Mouse (Mus musculus): ENCODE measurements around the gene Slc24a4. TPM values are rescaled to one million over a fixed set of nuclear protein-coding genes. Genes with fewer than 3 reads are reported as not detected.
"Not testable (repeated sequence)": the region's sequence is repeated elsewhere in the genome, so short reads cannot be mapped to it uniquely, and the experiment has no call there.

Slc24a4 gene
- polyA plus RNA-seq, 1 experiment from 2014 or later, result not detected

DNA sequence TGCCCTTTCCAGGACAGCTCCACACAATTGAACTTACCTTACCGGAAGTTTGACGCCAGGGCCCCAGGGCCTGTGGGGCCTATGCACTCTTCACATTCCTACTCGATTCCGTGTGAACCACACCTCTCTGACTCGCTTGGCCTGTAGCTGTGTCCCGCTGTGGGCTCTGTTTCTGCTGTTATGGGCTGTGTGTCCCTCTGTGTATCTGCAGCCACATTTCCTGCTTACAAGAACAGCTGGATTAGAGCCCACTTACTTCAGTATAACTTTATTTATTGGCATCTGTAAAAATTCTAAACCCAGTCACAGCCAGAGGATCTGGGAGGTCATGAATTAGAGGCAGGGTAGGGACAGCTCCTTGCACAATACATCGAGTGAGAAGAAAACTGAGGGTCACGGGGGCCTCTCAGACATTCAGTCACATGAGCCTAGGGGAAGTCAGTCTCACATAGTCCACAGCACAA, 133.4 kb downstream of the Slc24a4 start:
- WGBS, result 30% methylated on average over 8 of the region's 8 CpGs
- peak; percentile 46 for DNase-seq (ENCODE audit: low spot score)
- no peaks in the 10 kb centered on the region for H3K27me3 ChIP-seq (ENCODE audit: control insufficient read depth, insufficient read depth, low read length)
- H3K4me3 ChIP-seq (ENCODE audit: low read depth, low read length), result no peak overlapping the region
- H3K4me2 ChIP-seq (ENCODE audit: low read depth, severe bottlenecking), result no peak overlapping the region
- ATAC-seq (ENCODE audit: insufficient number of reproducible peaks, low FRiP score, low TSS enrichment, low read depth), result peak; percentile 70; the same call in 1 of the 2 replicates
- H3K27ac ChIP-seq (replicated peaks; ENCODE audit: low read depth, low read length), result 0 out of 2 replicates have a peak overlapping the region, but pooled peaks have one; percentile 18
- peaks cover 8% of the 10 kb centered on the region for H3K4me1 ChIP-seq (ENCODE audit: control insufficient read depth, insufficient read depth, low read length)
- H3K9me3 ChIP-seq (ENCODE audit: control insufficient read depth, low read length), result no peaks in the 10 kb centered on the region
- H3K36me3 ChIP-seq (ENCODE audit: control insufficient read depth, insufficient read depth, low read length), result no peaks in the 10 kb centered on the region
- H3K9ac ChIP-seq (ENCODE audit: low read length), result no peak overlapping the region

DNA sequence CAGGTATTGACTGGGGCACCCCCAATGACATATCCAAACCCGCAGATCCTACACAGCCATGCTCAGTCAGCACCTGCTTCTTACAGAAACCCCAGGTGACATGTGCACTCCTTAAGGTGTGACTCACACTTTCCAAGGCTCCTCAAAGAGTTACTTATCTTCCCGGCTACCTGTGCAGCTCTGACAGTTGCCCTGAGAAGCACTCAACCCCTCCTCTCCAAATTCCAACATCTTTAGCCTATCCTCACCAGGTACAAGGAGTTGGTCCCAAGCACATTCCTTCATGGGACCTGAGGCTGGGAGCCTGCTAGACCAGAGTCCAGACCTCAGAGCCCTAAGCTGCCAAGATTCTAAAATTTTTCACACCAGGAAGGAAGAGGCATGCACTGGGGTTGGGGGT, 134.3 kb downstream of the Slc24a4 start:
- WGBS, result 92% methylated on average over 2 of the region's 2 CpGs
- Histone ChIP-seq H3K27me3 (ENCODE audit: control insufficient read depth, insufficient read depth, low read length) (no peaks in the 10 kb centered on the region), H3K4me1 (ENCODE audit: control insufficient read depth, insufficient read depth, low read length) (peaks cover 8% of the 10 kb centered on the region), H3K27ac (replicated peaks; ENCODE audit: low read depth, low read length) (no peak overlapping the region), H3K36me3 (ENCODE audit: control insufficient read depth, insufficient read depth, low read length) (no peaks in the 10 kb centered on the region), H3K9me3 (ENCODE audit: control insufficient read depth, low read length) (no peaks in the 10 kb centered on the region), H3K4me3 (ENCODE audit: low read depth, low read length) (no peak overlapping the region), H3K9ac (ENCODE audit: low read length) (no peak overlapping the region), H3K4me2 (ENCODE audit: low read depth, severe bottlenecking) (no peak overlapping the region)
- ATAC-seq (ENCODE audit: insufficient number of reproducible peaks, low FRiP score, low TSS enrichment, low read depth), result no peak
- no peak for DNase-seq (ENCODE audit: low spot score)

DNA sequence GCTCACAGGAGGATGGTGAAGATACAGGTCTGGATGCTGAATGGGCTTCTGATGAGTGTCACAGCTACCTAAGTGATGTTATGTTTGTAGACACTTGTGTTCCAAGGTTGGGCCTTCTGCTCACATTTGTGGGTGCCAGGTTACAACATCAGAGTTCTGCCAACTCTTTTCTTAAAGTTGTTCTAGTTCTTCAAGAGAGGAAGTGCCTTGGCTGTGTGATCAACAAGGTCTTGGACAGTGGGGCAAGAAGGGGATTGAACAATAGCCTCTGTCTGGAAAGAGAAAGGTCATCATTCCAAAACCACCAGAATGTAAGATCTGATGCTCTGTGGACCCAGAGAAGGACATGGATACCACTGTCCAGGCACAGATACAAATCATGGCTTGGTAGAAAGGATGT, 134.7 kb downstream of the Slc24a4 start:
- Histone ChIP-seq H3K9me3 (ENCODE audit: control insufficient read depth, low read length) (no peaks in the 10 kb centered on the region), H3K4me3 (ENCODE audit: low read depth, low read length) (no peak overlapping the region), H3K36me3 (ENCODE audit: control insufficient read depth, insufficient read depth, low read length) (no peaks in the 10 kb centered on the region), H3K4me2 (ENCODE audit: low read depth, severe bottlenecking) (no peak overlapping the region), H3K27ac (replicated peaks; ENCODE audit: low read depth, low read length) (no peak overlapping the region), H3K27me3 (ENCODE audit: control insufficient read depth, insufficient read depth, low read length) (no peaks in the 10 kb centered on the region), H3K9ac (ENCODE audit: low read length) (no peak overlapping the region), H3K4me1 (ENCODE audit: control insufficient read depth, insufficient read depth, low read length) (peaks cover 8% of the 10 kb centered on the region)
- DNase-seq (ENCODE audit: low spot score) (no peak), ATAC-seq (ENCODE audit: insufficient number of reproducible peaks, low FRiP score, low TSS enrichment, low read depth) (no peak)

DNA sequence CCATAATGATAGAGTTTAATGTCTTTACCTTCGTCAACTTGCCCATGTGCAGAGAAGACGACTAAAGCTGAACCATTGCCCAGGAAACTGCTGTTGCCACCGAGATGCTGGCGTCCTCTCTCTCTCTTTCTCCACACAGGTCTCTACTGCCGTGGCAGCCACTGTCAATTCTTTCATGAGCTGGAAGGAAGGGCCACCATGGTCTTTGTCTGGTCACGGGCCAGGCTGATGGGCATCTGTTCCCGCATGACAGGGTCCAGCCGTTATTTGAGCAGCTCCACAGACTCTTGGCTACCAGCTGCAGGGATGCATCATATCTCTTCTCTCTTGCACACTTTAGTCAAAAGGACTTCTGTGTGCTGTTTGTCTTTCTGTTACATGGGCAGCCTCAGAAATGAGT, 137.9 kb downstream of the Slc24a4 start:
- no peak for DNase-seq (ENCODE audit: low spot score)
- 90% methylated on average over 8 of the region's 8 CpGs for WGBS
- no peak overlapping the region for H3K4me2 ChIP-seq (ENCODE audit: low read depth, severe bottlenecking)
- H3K27me3 ChIP-seq (ENCODE audit: control insufficient read depth, insufficient read depth, low read length), result no peaks in the 10 kb centered on the region
- H3K36me3 ChIP-seq (ENCODE audit: control insufficient read depth, insufficient read depth, low read length), result no peaks in the 10 kb centered on the region
- no peak for ATAC-seq (ENCODE audit: insufficient number of reproducible peaks, low FRiP score, low TSS enrichment, low read depth)
- no peak overlapping the region for H3K27ac ChIP-seq (replicated peaks; ENCODE audit: low read depth, low read length)
- no peak overlapping the region for H3K4me3 ChIP-seq (ENCODE audit: low read depth, low read length)
- H3K9me3 ChIP-seq (ENCODE audit: control insufficient read depth, low read length), result no peaks in the 10 kb centered on the region
- peaks cover 8% of the 10 kb centered on the region for H3K4me1 ChIP-seq (ENCODE audit: control insufficient read depth, insufficient read depth, low read length)
- H3K9ac ChIP-seq (ENCODE audit: low read length), result no peak overlapping the region

DNA sequence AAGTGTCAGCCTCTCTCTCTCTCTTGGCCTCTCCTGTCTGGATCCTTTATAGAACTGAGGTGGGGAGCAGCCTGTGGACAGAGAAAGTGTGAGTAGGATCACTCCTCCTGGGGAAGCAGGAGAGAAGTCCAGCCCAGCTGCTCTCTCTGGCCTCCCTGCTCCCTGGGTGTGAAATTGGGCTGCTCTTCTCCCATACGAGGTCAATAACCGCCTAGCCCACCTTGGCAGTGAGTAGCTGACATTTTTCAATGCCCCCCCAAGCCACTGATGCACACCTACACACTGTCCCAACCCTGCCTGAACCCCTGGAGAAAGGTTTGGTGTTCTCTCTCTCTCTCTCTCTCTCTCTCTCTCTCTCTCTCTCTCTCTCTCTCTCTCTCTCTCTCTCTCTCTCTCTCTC, 140.6 kb downstream of the Slc24a4 start:
- H3K4me2 ChIP-seq (ENCODE audit: low read depth, severe bottlenecking), result no peak overlapping the region
- H3K27me3 ChIP-seq (ENCODE audit: control insufficient read depth, insufficient read depth, low read length), result no peaks in the 10 kb centered on the region
- no peak overlapping the region for H3K27ac ChIP-seq (replicated peaks; ENCODE audit: low read depth, low read length)
- no peak overlapping the region for H3K4me3 ChIP-seq (ENCODE audit: low read depth, low read length)
- H3K9me3 ChIP-seq (ENCODE audit: control insufficient read depth, low read length), result no peaks in the 10 kb centered on the region
- DNase-seq (ENCODE audit: low spot score) (no peak), ATAC-seq (ENCODE audit: insufficient number of reproducible peaks, low FRiP score, low TSS enrichment, low read depth) (no peak)
- no peaks in the 10 kb centered on the region for H3K4me1 ChIP-seq (ENCODE audit: control insufficient read depth, insufficient read depth, low read length)
- H3K9ac ChIP-seq (ENCODE audit: low read length), result no peak overlapping the region
- WGBS, result 53% methylated on average over 2 of the region's 2 CpGs
- H3K36me3 ChIP-seq (ENCODE audit: control insufficient read depth, insufficient read depth, low read length), result no peaks in the 10 kb centered on the region

DNA sequence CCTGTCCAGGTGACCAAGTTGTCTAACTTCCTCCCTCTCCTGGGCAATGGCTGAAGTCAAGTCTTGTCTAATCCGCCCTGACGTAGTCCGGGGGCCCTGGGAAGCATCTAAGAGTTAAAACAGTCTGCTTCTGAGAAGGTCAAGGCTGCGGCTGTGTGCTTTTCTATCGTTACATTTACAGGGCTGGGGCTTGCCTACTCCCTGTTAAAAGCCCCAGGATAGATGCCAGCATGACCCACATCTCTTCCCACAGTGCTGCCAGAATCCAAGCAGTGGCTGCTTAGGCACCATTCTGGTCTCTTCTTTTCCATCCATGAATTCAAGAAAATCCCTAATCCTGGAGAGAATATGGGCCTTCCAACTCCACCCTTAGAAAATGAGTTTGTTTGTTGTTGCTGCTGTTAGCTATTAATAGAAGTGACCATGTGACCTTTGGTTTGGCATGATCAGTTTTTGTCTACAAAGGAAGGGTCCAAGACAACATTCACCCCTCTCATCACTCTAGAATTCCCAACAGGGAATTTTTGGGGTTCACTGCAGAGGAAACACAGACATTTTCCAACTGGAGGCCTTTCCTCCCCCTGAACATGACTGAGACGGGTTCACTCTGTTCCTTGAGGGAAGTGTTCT, 142.4 kb downstream of the Slc24a4 start:
- H3K27me3 ChIP-seq (ENCODE audit: control insufficient read depth, insufficient read depth, low read length), result no peaks in the 10 kb centered on the region
- H3K36me3 ChIP-seq (ENCODE audit: control insufficient read depth, insufficient read depth, low read length), result no peaks in the 10 kb centered on the region
- H3K4me2 ChIP-seq (ENCODE audit: low read depth, severe bottlenecking), result no peak overlapping the region
- DNase-seq (ENCODE audit: low spot score), result no peak
- WGBS, result 77% methylated on average over 6 of the region's 6 CpGs
- H3K27ac ChIP-seq (replicated peaks; ENCODE audit: low read depth, low read length), result no peak overlapping the region
- no peak overlapping the region for H3K9ac ChIP-seq (ENCODE audit: low read length)
- no peak overlapping the region for H3K4me3 ChIP-seq (ENCODE audit: low read depth, low read length)
- H3K4me1 ChIP-seq (ENCODE audit: control insufficient read depth, insufficient read depth, low read length), result no peaks in the 10 kb centered on the region
- ATAC-seq (ENCODE audit: insufficient number of reproducible peaks, low FRiP score, low TSS enrichment, low read depth), result no peak
- no peaks in the 10 kb centered on the region for H3K9me3 ChIP-seq (ENCODE audit: control insufficient read depth, low read length)

DNA sequence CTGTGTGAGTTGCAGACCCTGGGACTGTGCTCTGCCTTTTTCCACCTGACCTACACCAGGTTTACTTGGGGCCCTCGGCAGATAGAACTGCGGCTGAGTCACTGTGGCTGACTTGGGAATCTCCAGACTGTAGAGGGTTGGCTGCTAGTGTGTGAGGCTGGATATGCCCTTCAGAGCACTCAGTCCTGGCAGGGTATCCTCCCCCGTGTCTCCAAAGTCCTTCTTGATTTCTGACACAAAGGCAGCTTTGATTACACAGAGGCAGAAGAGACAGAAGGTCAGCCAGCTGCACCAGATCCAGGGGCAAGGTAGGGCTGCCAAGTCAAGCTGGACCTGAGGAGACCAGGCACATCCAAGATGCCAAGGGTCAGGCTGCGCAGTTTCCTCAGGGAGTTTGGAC, 142.9 kb downstream of the Slc24a4 start:
- 80% methylated on average over 4 of the region's 4 CpGs for WGBS
- H3K27ac ChIP-seq (replicated peaks; ENCODE audit: low read depth, low read length), result no peak overlapping the region
- H3K4me1 ChIP-seq (ENCODE audit: control insufficient read depth, insufficient read depth, low read length), result no peaks in the 10 kb centered on the region
- H3K4me3 ChIP-seq (ENCODE audit: low read depth, low read length), result no peak overlapping the region
- ATAC-seq (ENCODE audit: insufficient number of reproducible peaks, low FRiP score, low TSS enrichment, low read depth) (no peak), DNase-seq (ENCODE audit: low spot score) (no peak)
- no peaks in the 10 kb centered on the region for H3K9me3 ChIP-seq (ENCODE audit: control insufficient read depth, low read length)
- no peak overlapping the region for H3K9ac ChIP-seq (ENCODE audit: low read length)
- H3K27me3 ChIP-seq (ENCODE audit: control insufficient read depth, insufficient read depth, low read length), result no peaks in the 10 kb centered on the region
- no peaks in the 10 kb centered on the region for H3K36me3 ChIP-seq (ENCODE audit: control insufficient read depth, insufficient read depth, low read length)
- H3K4me2 ChIP-seq (ENCODE audit: low read depth, severe bottlenecking), result no peak overlapping the region

DNA sequence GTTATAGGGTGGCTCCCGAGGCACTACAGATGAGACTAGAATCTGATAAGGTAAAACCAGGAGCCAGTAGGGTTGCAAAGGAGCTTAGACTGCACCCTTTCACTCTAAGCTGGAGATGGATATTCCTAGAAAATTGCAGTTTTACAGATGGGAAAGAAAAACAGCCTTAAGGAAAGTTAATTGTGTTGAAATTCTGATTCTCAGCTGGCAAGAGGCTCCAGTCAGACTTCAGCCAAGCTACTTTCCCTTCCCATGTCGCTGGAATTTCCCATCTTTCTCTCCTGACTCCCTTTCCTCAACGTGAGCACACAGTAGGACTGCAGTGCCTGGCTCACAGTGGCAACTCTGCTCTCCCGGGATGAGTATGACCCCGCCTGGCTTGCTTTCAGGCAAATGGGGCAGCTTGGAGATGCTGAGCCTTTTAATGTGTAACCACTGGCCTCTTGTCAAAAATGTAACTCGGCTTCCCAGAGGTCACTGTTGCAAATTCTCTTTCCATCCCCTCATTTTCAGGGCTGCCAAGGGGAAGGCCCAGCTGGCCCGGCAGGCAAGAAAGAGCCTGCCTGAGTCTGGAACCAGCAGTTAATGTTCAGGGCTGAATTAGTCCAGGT, 147.4 kb downstream of the Slc24a4 start:
- ATAC-seq (ENCODE audit: insufficient number of reproducible peaks, low FRiP score, low TSS enrichment, low read depth), result no peak
- WGBS, result 65% methylated on average over 7 of the region's 7 CpGs
- no peaks in the 10 kb centered on the region for H3K36me3 ChIP-seq (ENCODE audit: control insufficient read depth, insufficient read depth, low read length)

DNA sequence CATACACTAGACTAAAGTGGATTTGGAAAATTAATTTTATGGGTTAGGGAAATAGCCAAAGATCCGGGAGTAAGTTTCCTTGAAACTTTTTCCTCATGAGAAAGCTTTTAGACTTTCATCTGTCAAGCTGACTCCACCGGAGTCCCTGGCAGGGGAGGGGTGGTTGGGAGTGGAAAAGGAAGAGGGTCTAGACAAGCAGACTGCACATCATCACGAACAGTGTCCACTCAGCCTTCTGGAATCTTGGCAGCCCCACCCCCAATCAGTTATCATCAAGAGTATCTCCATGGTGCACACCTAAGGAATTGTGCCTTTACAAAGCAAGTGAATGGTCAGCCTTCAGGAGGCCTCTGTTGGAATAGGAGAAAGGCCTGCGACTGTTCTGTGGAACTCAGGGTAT, 151.8 kb downstream of the Slc24a4 start:
- H3K27me3 ChIP-seq (ENCODE audit: control insufficient read depth, insufficient read depth, low read length); H3K36me3 ChIP-seq (ENCODE audit: control insufficient read depth, insufficient read depth, low read length); H3K4me3 ChIP-seq (ENCODE audit: low read depth, low read length); H3K27ac ChIP-seq (replicated peaks; ENCODE audit: low read depth, low read length); ATAC-seq (ENCODE audit: insufficient number of reproducible peaks, low FRiP score, low TSS enrichment, low read depth); H3K4me2 ChIP-seq (ENCODE audit: low read depth, severe bottlenecking); DNase-seq (ENCODE audit: low spot score); H3K9me3 ChIP-seq (ENCODE audit: control insufficient read depth, low read length); H3K4me1 ChIP-seq (ENCODE audit: control insufficient read depth, insufficient read depth, low read length); H3K9ac ChIP-seq (ENCODE audit: low read length): not testable (repeated sequence)
- WGBS, result 47% methylated on average over 4 of the region's 4 CpGs

More for the DNA sequence above, 147.4 kb downstream of the Slc24a4 start:
- DNase-seq (ENCODE audit: low spot score), result no peak
- no peak overlapping the region for H3K4me3 ChIP-seq (ENCODE audit: low read depth, low read length)
- H3K4me1 ChIP-seq (ENCODE audit: control insufficient read depth, insufficient read depth, low read length), result no peaks in the 10 kb centered on the region
- H3K4me2 ChIP-seq (ENCODE audit: low read depth, severe bottlenecking), result no peak overlapping the region
- H3K9me3 ChIP-seq (ENCODE audit: control insufficient read depth, low read length), result no peaks in the 10 kb centered on the region
- no peak overlapping the region for H3K9ac ChIP-seq (ENCODE audit: low read length)
- H3K27ac ChIP-seq (replicated peaks; ENCODE audit: low read depth, low read length), result no peak overlapping the region
- H3K27me3 ChIP-seq (ENCODE audit: control insufficient read depth, insufficient read depth, low read length), result no peaks in the 10 kb centered on the region
